Mouse (Mus musculus): ENCODE measurements at regions not wholly inside any gene's neighbourhood (a gene's known extent, or its start where the extent isn't known, plus 50 kb on each side); places are given as distances from the start of the nearest gene placed in this dataset.
A peak's percentile ranks its signal among the peaks of the same experiment; 100 is the strongest.

DNA sequence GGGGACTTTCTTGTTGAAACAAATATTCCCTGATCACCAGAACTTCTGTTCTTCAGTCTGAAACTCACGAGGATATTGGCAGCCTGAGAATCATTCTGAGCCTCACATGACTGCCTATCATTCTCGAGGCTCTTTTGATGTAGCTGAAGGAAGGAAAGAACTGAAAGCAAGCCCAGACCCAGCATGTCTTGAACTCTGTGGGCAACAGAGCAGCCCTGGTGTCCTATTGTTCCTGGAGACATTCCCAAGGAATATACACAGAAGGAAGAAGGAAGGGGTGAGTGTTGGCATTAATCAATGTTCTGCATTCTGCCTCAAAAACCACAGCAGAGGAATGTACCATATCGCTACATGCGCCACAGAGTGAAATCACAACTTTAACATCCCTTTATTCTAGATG lies 449.4 kb upstream of the Gm10306 start:
- Histone ChIP-seq H3K9ac (no peak overlapping the region), H3K9me3 (no peaks in the 10 kb centered on the region), H3K4me2 (no peak overlapping the region), H3K36me3 (no peaks in the 10 kb centered on the region), H3K4me3 (no peak overlapping the region), H3K27me3 (replicated peaks) (no peaks in the 10 kb centered on the region), H3K27ac (replicated peaks) (no peak overlapping the region), H3K4me1 (no peaks in the 10 kb centered on the region)
- WGBS, result 74% methylated on average over 4 of the region's 4 CpGs
- no peak for ATAC-seq (ENCODE audit: extremely low read depth, insufficient number of reproducible peaks, low FRiP score, low TSS enrichment)

DNA sequence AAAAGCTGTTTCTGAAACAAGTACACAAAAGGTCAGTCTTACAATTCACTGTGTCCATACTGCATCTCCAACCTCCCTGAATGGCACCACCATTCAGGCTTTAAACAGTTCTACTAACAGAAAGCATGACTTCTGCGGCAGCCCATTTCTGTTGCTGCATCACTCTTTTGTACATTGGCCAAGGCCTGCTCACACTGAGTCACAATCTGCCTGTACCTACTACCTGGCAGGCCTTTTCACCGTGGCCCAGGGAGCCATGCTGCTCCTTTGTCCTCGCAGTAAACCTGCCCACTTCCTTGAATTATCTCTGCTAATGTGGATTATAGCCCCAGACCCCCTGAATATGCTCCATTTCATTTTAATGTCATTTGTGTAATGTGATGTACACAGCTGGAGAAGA lies 439.5 kb upstream of the Gm10306 start:
- Histone ChIP-seq H3K27me3 (replicated peaks) (no peaks in the 10 kb centered on the region), H3K9ac (no peak overlapping the region), H3K4me3 (no peak overlapping the region), H3K4me1 (no peaks in the 10 kb centered on the region), H3K36me3 (no peaks in the 10 kb centered on the region), H3K9me3 (no peaks in the 10 kb centered on the region), H3K27ac (replicated peaks) (no peak overlapping the region), H3K4me2 (no peak overlapping the region)
- WGBS, result 86% methylated on average over 3 of the region's 3 CpGs
- no peak for ATAC-seq (ENCODE audit: extremely low read depth, insufficient number of reproducible peaks, low FRiP score, low TSS enrichment)

DNA sequence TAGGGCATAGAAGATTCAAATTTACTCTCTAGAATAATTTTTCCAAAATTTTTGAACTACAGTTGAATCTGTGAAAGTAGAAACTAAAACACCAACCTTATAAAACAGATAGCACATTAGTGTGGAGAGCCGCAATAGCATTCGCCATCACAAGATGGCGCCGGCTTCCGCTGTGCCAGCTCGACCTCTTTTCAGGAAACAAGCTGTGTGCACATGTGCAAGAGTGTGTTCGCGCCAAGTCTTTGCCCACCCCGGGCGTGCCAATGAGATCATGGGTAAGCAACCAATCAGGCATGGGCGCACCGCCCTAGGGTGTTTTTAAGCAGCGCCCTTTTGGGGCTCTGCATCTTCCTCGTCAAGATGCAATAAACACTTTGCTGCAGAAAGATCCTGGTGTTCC lies 432.2 kb upstream of the Gm10306 start:
- Histone ChIP-seq H3K27ac (replicated peaks) (no peak overlapping the region), H3K4me3 (no peak overlapping the region), H3K4me2 (no peak overlapping the region), H3K4me1 (no peaks in the 10 kb centered on the region), H3K9me3 (no peaks in the 10 kb centered on the region), H3K27me3 (replicated peaks) (no peaks in the 10 kb centered on the region), H3K36me3 (no peaks in the 10 kb centered on the region), H3K9ac (no peak overlapping the region)
- no peak for ATAC-seq (ENCODE audit: extremely low read depth, insufficient number of reproducible peaks, low FRiP score, low TSS enrichment)
- 64% methylated on average over 14 of the region's 14 CpGs for WGBS

DNA sequence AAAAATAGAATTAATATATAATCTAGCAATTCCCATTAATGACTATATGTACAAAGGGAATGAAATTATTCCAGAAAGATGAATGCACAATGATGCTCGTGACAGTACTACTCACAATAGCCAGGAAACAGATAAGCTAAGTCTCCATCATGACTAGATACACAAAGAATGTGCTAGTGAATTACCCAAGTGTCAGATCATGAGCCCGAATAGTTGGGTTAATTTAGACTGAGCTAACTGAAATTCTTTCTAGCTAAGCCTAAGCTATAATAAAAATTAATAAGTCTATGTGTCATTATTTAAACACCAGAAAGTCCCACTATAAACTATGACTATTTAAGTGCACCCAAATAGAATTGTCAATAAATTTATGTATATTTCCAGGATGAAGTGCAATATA lies 418.4 kb upstream of the Gm10306 start:
- H3K9ac ChIP-seq, result no peak overlapping the region
- no peak for ATAC-seq (ENCODE audit: extremely low read depth, insufficient number of reproducible peaks, low FRiP score, low TSS enrichment)
- no peaks in the 10 kb centered on the region for H3K9me3 ChIP-seq
- H3K27me3 ChIP-seq (replicated peaks), result no peaks in the 10 kb centered on the region
- H3K4me2 ChIP-seq, result no peak overlapping the region
- H3K4me3 ChIP-seq, result no peak overlapping the region
- H3K4me1 ChIP-seq, result no peaks in the 10 kb centered on the region
- H3K36me3 ChIP-seq, result no peaks in the 10 kb centered on the region
- H3K27ac ChIP-seq (replicated peaks), result no peak overlapping the region
- WGBS, result 45% methylated on average over 2 of the region's 2 CpGs

DNA sequence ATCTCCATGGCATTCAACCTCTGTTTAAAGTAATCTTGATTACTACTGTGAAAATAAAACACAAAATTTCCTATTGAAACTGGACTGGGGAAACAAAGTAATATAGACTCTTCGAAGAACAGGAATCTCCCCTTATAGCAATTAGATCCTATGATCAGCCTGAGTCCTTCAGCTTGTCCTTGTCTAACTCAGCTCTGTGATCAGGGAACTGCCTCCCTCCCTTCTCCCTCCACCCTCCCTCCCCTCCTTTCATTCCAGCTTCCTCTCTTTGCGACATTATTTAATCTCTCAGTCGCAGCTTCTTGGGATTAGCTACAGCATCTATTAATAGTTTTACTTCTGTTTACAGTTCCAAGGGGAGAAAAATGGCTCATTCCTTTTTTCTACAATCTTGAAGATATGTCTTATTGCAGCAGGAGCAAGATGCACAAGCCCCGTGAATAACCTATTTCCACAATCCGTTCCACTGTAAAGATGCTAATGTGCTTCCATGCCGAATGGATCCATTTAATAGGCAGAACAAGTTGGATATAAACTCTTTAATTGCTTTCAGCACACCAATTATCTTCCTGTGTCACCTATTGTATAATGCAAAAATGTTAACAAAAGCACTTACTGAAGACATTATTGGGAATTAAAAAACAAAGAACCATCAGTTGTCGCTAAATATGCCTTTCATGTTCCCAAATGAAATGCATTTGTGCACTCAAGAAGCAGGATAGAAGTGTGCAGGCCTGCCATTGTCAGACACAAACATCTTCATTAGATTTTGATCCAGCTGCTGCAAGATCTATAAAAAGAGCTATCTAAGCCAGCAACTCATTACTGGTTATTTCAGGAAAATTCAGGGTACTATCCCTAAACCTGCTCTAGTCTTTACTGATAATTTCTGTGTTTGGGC lies 411.2 kb upstream of the Gm10306 start:
- H3K27me3 ChIP-seq (replicated peaks), result no peaks in the 10 kb centered on the region
- H3K9me3 ChIP-seq, result no peaks in the 10 kb centered on the region
- 55% methylated on average over 7 of the region's 7 CpGs for WGBS
- no peak overlapping the region for H3K27ac ChIP-seq (replicated peaks)
- no peak for ATAC-seq (ENCODE audit: extremely low read depth, insufficient number of reproducible peaks, low FRiP score, low TSS enrichment)
- H3K36me3 ChIP-seq, result no peaks in the 10 kb centered on the region
- H3K4me1 ChIP-seq, result no peaks in the 10 kb centered on the region
- H3K4me3 ChIP-seq, result no peak overlapping the region
- no peak overlapping the region for H3K4me2 ChIP-seq
- H3K9ac ChIP-seq, result no peak overlapping the region

DNA sequence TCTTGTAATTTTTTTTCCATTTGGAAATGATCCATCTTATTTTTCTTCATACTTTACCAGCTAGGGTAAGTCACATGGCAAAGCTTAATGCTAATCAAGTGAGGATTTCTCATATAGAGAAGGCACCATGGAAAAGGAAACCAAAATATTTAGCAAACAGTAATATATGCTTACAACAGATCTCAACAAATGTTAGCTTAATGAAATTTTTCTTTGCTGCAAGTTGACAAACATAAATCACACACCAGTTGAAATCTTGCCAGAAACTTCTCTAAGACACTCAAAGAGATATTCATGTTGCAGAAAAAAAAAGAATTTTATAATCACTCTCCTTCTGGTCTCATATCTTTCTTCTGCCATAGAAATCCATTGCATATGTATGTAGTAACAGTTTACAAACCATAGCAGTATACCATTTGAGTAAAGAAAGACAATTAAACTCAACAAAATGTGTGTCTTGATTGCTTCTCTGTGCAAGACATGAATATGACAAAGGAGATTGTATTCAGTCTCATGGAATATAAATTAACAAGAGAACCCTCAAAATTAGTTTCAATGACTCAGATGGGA lies 408.3 kb upstream of the Gm10306 start:
- ATAC-seq (ENCODE audit: extremely low read depth, insufficient number of reproducible peaks, low FRiP score, low TSS enrichment), result no peak

DNA sequence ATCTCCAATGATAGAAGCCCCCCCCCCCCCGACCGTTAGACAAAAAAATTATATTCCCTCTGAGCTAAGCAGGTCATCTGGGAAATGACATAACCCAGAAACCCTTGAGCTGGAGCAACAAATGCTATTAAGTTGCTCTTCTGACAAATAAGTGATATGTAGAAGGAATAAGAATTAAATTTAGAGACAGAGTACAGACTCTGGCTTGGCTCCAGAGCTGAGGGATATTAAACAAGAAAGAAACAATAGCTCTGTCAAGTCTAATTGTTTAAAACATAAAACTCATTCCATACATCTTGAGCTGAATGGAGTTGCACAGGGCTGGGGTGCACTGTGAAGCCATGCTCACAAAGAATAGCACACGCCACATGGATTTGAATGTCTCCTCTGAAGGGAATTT lies 407.3 kb upstream of the Gm10306 start:
- no peaks in the 10 kb centered on the region for H3K9me3 ChIP-seq
- no peaks in the 10 kb centered on the region for H3K36me3 ChIP-seq
- no peaks in the 10 kb centered on the region for H3K4me1 ChIP-seq
- no peak overlapping the region for H3K27ac ChIP-seq (replicated peaks)
- H3K27me3 ChIP-seq (replicated peaks), result no peaks in the 10 kb centered on the region
- no peak overlapping the region for H3K4me2 ChIP-seq
- no peak overlapping the region for H3K9ac ChIP-seq
- no peak for ATAC-seq (ENCODE audit: extremely low read depth, insufficient number of reproducible peaks, low FRiP score, low TSS enrichment)
- WGBS, result 70% methylated on average over 3 of the region's 3 CpGs
- no peak overlapping the region for H3K4me3 ChIP-seq

More for the DNA sequence above, 408.3 kb upstream of the Gm10306 start:
- H3K27me3 ChIP-seq (replicated peaks), result no peaks in the 10 kb centered on the region
- H3K4me1 ChIP-seq, result no peaks in the 10 kb centered on the region
- H3K4me3 ChIP-seq, result no peak overlapping the region
- no peak overlapping the region for H3K27ac ChIP-seq (replicated peaks)
- H3K4me2 ChIP-seq, result no peak overlapping the region
- H3K36me3 ChIP-seq, result no peaks in the 10 kb centered on the region
- no peaks in the 10 kb centered on the region for H3K9me3 ChIP-seq
- no peak overlapping the region for H3K9ac ChIP-seq

DNA sequence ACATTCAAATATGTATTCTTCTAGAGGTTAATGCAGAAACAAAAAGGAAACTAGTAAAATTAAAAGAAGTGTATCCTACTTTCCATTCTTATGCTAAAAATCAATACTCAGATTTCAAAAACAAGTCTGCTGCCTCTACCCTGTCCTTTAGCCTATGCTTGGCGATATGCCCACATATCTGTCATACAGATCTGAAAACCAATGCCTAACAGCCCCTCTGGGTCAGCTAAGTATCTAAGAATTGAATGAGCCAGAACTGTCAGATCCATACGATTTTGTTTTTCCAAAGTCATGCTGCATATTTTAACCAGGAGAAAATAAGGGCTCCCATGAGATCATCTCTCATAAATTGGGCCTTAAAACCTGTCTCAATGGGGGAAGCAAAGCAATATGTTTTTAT lies 395.7 kb upstream of the Gm10306 start:
- H3K27me3 ChIP-seq (replicated peaks), result no peaks in the 10 kb centered on the region
- H3K9ac ChIP-seq, result no peak overlapping the region
- 65% methylated on average over 2 of the region's 2 CpGs for WGBS
- H3K4me2 ChIP-seq, result no peak overlapping the region
- H3K4me1 ChIP-seq, result no peaks in the 10 kb centered on the region
- no peaks in the 10 kb centered on the region for H3K9me3 ChIP-seq
- ATAC-seq (ENCODE audit: extremely low read depth, insufficient number of reproducible peaks, low FRiP score, low TSS enrichment), result no peak
- no peaks in the 10 kb centered on the region for H3K36me3 ChIP-seq
- H3K27ac ChIP-seq (replicated peaks), result no peak overlapping the region
- no peak overlapping the region for H3K4me3 ChIP-seq

DNA sequence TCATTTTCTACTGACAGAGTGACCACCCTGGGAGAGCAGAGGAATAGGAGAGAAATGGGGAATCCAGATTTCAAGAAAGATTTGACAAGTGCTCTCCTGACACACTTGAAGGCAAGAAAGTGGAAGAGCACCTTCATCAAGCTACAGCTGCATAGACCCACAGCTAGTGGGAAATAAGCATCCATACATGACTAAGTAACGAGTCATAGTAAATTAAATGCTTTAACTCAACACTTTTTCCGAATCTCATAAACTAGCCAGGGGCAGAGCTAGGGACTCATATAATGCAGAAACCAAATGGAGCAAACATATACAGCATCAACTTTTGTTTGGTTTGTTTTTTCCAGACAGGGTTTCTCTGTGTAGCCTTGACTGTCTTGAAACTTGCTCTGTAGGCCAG lies 383.2 kb upstream of the Gm10306 start:
- no peak overlapping the region for H3K4me2 ChIP-seq
- no peaks in the 10 kb centered on the region for H3K36me3 ChIP-seq
- no peak overlapping the region for H3K4me3 ChIP-seq
- H3K9me3 ChIP-seq, result no peaks in the 10 kb centered on the region
- no peak overlapping the region for H3K9ac ChIP-seq
- H3K27ac ChIP-seq (replicated peaks), result no peak overlapping the region
- ATAC-seq (ENCODE audit: extremely low read depth, insufficient number of reproducible peaks, low FRiP score, low TSS enrichment), result no peak
- H3K4me1 ChIP-seq, result no peaks in the 10 kb centered on the region
- H3K27me3 ChIP-seq (replicated peaks), result no peaks in the 10 kb centered on the region
- WGBS, result 76% methylated on average over 2 of the region's 2 CpGs

DNA sequence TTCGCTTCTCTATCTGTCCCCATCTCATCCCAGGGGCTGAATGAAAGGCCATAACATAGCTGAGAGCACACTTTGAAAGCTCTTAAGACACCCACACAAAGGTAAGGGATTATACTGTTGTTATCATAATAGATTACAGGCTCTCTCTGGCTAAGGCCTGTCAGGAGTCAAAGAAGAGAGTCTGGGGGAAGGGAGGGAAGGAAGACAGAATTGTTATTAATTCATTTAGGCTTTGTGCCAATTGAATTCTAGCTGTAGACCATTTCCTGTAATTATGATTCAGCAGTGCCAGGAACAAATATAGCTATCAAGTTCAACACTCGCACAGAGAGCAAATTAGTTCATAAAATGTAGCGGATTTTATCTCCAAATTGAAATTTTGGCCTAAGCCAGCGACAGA lies 369.3 kb upstream of the Gm10306 start:
- Histone ChIP-seq H3K27ac (replicated peaks) (no peak overlapping the region), H3K4me3 (no peak overlapping the region), H3K27me3 (replicated peaks) (no peaks in the 10 kb centered on the region), H3K9ac (no peak overlapping the region), H3K36me3 (no peaks in the 10 kb centered on the region), H3K4me1 (peaks cover 19% of the 10 kb centered on the region), H3K4me2 (no peak overlapping the region), H3K9me3 (no peaks in the 10 kb centered on the region)
- ATAC-seq (ENCODE audit: extremely low read depth, insufficient number of reproducible peaks, low FRiP score, low TSS enrichment), result no peak
- WGBS, result 45% methylated on average over 4 of the region's 4 CpGs

DNA sequence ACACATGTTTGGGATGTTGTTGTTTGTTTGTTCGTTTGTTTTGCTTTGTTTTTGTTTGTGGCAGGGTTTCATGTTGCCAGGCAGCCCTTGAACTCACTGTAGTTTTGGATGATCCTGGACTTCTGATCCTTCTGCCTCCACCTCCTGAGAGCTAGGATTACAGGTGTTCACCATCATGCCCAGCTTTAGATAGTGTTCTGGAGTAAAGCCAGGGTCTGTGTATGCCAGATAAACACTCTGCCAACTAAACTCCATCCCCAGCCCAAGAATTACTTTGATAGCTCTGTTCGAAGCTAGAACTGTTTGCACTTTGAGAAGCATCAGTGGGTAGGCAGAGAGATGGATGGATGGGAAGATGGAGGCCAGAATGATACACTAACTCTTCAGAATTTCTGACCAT lies 368.0 kb upstream of the Gm10306 start:
- Histone ChIP-seq H3K27ac (replicated peaks) (peak overlapping the region; percentile 39; the same call in 1 of the 2 replicates), H3K27me3 (replicated peaks) (no peaks in the 10 kb centered on the region), H3K36me3 (no peaks in the 10 kb centered on the region), H3K9me3 (no peaks in the 10 kb centered on the region), H3K4me2 (0 out of 2 replicates have a peak overlapping the region, but pooled peaks have one; percentile 11), H3K4me3 (no peak overlapping the region), H3K4me1 (peaks cover 19% of the 10 kb centered on the region), H3K9ac (no peak overlapping the region)
- 27% methylated on average over 2 of the region's 2 CpGs for WGBS
- no peak for ATAC-seq (ENCODE audit: extremely low read depth, insufficient number of reproducible peaks, low FRiP score, low TSS enrichment)

DNA sequence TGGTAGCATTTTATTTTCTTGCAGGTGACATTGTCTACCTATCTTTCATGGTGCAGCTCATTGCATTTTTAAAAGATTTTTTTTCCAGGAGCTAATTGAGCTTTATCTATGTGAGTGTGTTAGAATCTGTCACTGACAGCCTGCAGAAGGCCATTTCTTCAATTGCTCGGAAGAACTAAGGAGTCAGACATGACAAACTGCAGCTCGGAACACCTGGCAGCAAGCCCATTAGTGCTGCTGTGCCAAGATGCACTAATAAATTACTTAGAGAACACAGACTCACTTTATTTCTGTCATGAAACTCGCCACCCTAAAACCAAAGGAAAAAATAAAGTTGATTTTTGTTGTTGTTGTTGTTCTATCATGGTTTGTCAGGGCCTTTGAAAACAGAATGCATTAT lies 367.5 kb upstream of the Gm10306 start:
- 16% methylated on average over 3 of the region's 3 CpGs for whole genome bisulfite sequencing
- ATAC-seq (ENCODE audit: extremely low read depth, insufficient number of reproducible peaks, low FRiP score, low TSS enrichment), result no peak
- 0 out of 2 replicates have a peak overlapping the region, but pooled peaks have one; percentile 39 for H3K27ac ChIP-seq (replicated peaks)

More for the DNA sequence above, 367.5 kb upstream of the Gm10306 start:
- no peak overlapping the region for H3K4me3 ChIP-seq
- no peaks in the 10 kb centered on the region for H3K9me3 ChIP-seq
- H3K9ac ChIP-seq, result no peak overlapping the region
- no peaks in the 10 kb centered on the region for H3K27me3 ChIP-seq (replicated peaks)
- no peaks in the 10 kb centered on the region for H3K36me3 ChIP-seq
- H3K4me1 ChIP-seq, result peaks cover 19% of the 10 kb centered on the region
- 0 out of 2 replicates have a peak overlapping the region, but pooled peaks have one; percentile 11 for H3K4me2 ChIP-seq

Measured in heart, embryonic 13.5 days (tissue).